Mouse (Mus musculus) intestine, postnatal 0 days (tissue): ENCODE results near the gene Wnt7b. TPM values are rescaled to one million over a fixed set of nuclear protein-coding genes. Genes with fewer than 3 reads are reported as not detected.
A peak's percentile ranks its signal among the peaks of the same experiment; 100 is the strongest.

Experiments used
- ATAC-seq: fragments of 200-750 bp; cut with Nextera tagmentation; 2 replicates; pipeline ENCODE4 v1.8.0; 2017; ENCODE audit warnings: mild to moderate bottlenecking, moderate TSS enrichment, moderate library complexity
- H3K27ac ChIP-seq: fragments of 300-500 bp; sonication (generic); 2 replicates; pipeline ENCODE4 v1.5.1; 2014; ENCODE audit warnings: mild to moderate bottlenecking, low read depth, low read length, moderate library complexity
- H3K27me3 ChIP-seq: fragments of 300-500 bp; sonication (generic); replicated peaks from 2 replicates; pipeline ENCODE4 v1.6.1; 2014; ENCODE audit warnings: low read length, mixed read lengths; ENCODE audit not compliant: control insufficient read depth, insufficient read depth
- H3K36me3 ChIP-seq: fragments of 300-500 bp; sonication (generic); 2 replicates; pipeline ENCODE4 v1.6.1; 2014; ENCODE audit warnings: mild to moderate bottlenecking, moderate library complexity; ENCODE audit not compliant: control insufficient read depth, insufficient read depth
- H3K4me1 ChIP-seq: fragments of 300-500 bp; sonication (generic); replicated peaks from 2 replicates; pipeline ENCODE4 v1.6.1; 2014; ENCODE audit warnings: antibody characterized with exemption, low read length, mixed read lengths; ENCODE audit not compliant: control insufficient read depth, insufficient read depth
- H3K4me2 ChIP-seq: fragments of 300-500 bp; sonication (generic); replicated peaks from 2 replicates; pipeline ENCODE4 v1.6.1; 2014; ENCODE audit warnings: low read depth, mild to moderate bottlenecking, moderate library complexity
- H3K4me3 ChIP-seq: fragments of 300-500 bp; sonication (generic); 2 replicates; pipeline ENCODE4 v1.5.1; 2014; ENCODE audit warnings: low read depth, low read length
- H3K9ac ChIP-seq: fragments of 300-500 bp; sonication (generic); 2 replicates; pipeline ENCODE4 v1.6.1; 2014; ENCODE audit warnings: mild to moderate bottlenecking, low read depth, low read length
- H3K9me3 ChIP-seq: fragments of 300-500 bp; sonication (generic); 2 replicates; pipeline ENCODE4 v1.6.1; 2016; ENCODE audit warnings: mixed run types; ENCODE audit not compliant: control insufficient read depth
- CTCF ChIP-seq: sonication (generic); IDR thresholded peaks from 2 replicates; pipeline ENCODE4 v1.5.1; 2016; ENCODE audit warnings: low read depth, mild to moderate bottlenecking, control low read depth, antibody characterized with exemption, moderate library complexity
- WGBS: fragments of 180-500 bp; shearing (Covaris S2); extraction: QIAGEN DNeasy Blood & Tissue Kit; methylation state at CpG from one replicate; pipeline ENCODE4 v1.1.7; 2014; 5-methylcytosine and 5-hydroxymethylcytosine counted together
- polyA plus RNA-seq: library from polyadenylated mRNA; unstranded; fragments of >200 nt; fragmentation: Nextera tagmentation; extraction: Ambion mirVana; gene quantifications from 2 replicates; pipeline ENCODE4 v1.2.1, GENCODE M21; 2015

The Wnt7b gene
- 0.14 and 0.27 TPM in 2 replicates for polyA plus RNA-seq

GRCm38 (mm10) chr15:85582356-85582910, at the start of gene Wnt7b:
Gene Wnt7b (minus strand): TSS chr15:85582473.
- no peaks in the 10 kb centered on the region for H3K36me3 ChIP-seq
- peaks cover 71% of the 10 kb centered on the region for H3K27me3 ChIP-seq
- no peak within 1 kb of the TSS for H3K27ac ChIP-seq
- no peaks in the 10 kb centered on the region for H3K9me3 ChIP-seq
- ATAC-seq = no peak
- H3K4me1 ChIP-seq = no peaks in the 10 kb centered on the region
- H3K9ac ChIP-seq = no peak within 1 kb of the TSS
- WGBS = 4% methylated on average over 19 of the region's 19 CpGs
- peak within 1 kb of the TSS; percentile 77 for H3K4me2 ChIP-seq
- TF ChIP-seq CTCF = no peak
- H3K4me3 ChIP-seq = peak within 1 kb of the TSS; percentile 46

GRCm38 (mm10) chr15:85631591-85631990, 49.3 kb upstream of the Wnt7b start:
- 64% methylated on average over 2 of the region's 2 CpGs for WGBS
- Histone ChIP-seq H3K36me3 (no peaks in the 10 kb centered on the region), H3K4me3 (no peak overlapping the region), H3K9ac (no peak overlapping the region), H3K27ac (no peak overlapping the region), H3K4me1 (no peaks in the 10 kb centered on the region), H3K4me2 (no peak overlapping the region), H3K27me3 (peaks cover 10% of the 10 kb centered on the region; the same call in 1 of the 2 replicates), H3K9me3 (no peaks in the 10 kb centered on the region)
- no peak for TF ChIP-seq CTCF
- no peak for ATAC-seq

- no peak overlapping the region for H3K4me3 ChIP-seq
- H3K36me3 ChIP-seq = no peaks in the 10 kb centered on the region
- WGBS = 79% methylated on average over 7 of the region's 7 CpGs
- H3K27me3 ChIP-seq = peaks cover 25% of the 10 kb centered on the region
- no peaks in the 10 kb centered on the region; the same call in 1 of the 2 replicates for H3K4me1 ChIP-seq
- TF ChIP-seq CTCF = no peak
- H3K9me3 ChIP-seq = no peaks in the 10 kb centered on the region
- ATAC-seq = no peak
- no peak overlapping the region for H3K9ac ChIP-seq
- no peak overlapping the region for H3K27ac ChIP-seq
- no peak overlapping the region for H3K4me2 ChIP-seq
Observed at GRCm38 (mm10) chr15:85629924-85630545, 47.8 kb upstream of the Wnt7b start.

GRCm38 (mm10) chr15:85625666-85626279, 43.5 kb upstream of the Wnt7b start:
- WGBS = 3% methylated on average over 68 of the region's 68 CpGs
- Histone ChIP-seq H3K36me3 (no peaks in the 10 kb centered on the region), H3K4me2 (peak overlapping the region; percentile 83), H3K9me3 (no peaks in the 10 kb centered on the region), H3K4me3 (peak overlapping the region; percentile 44), H3K4me1 (no peaks in the 10 kb centered on the region; the same call in 1 of the 2 replicates), H3K27me3 (peaks cover 42% of the 10 kb centered on the region), H3K9ac (peak overlapping the region; percentile 42; the same call in 1 of the 2 replicates), H3K27ac (no peak overlapping the region)
- peak; percentile 48 for TF ChIP-seq CTCF
- ATAC-seq = peak; percentile 55

GRCm38 (mm10) chr15:85622213-85622612, 39.9 kb upstream of the Wnt7b start:
- WGBS = 70% methylated on average over 13 of the region's 13 CpGs
- H3K27ac ChIP-seq = no peak overlapping the region
- H3K27me3 ChIP-seq = peaks cover 39% of the 10 kb centered on the region
- no peaks in the 10 kb centered on the region; the same call in 1 of the 2 replicates for H3K4me1 ChIP-seq
- no peak for ATAC-seq
- no peak for TF ChIP-seq CTCF
- no peaks in the 10 kb centered on the region for H3K9me3 ChIP-seq
- no peak overlapping the region for H3K4me3 ChIP-seq
- H3K36me3 ChIP-seq = no peaks in the 10 kb centered on the region
- H3K9ac ChIP-seq = no peak overlapping the region
- H3K4me2 ChIP-seq = no peak overlapping the region

- Histone ChIP-seq H3K4me2 (no peak overlapping the region), H3K36me3 (no peaks in the 10 kb centered on the region), H3K27ac (no peak overlapping the region), H3K9ac (no peak overlapping the region), H3K4me1 (no peaks in the 10 kb centered on the region), H3K27me3 (peaks cover 3% of the 10 kb centered on the region; the same call in 1 of the 2 replicates), H3K9me3 (no peaks in the 10 kb centered on the region), H3K4me3 (no peak overlapping the region)
- 39% methylated on average over 20 of the region's 21 CpGs for WGBS
- no peak for ATAC-seq
- TF ChIP-seq CTCF = no peak
Observed at GRCm38 (mm10) chr15:85615537-85616100, 33.3 kb upstream of the Wnt7b start.
